Mouse (Mus musculus): Measurements from ENCODE around the gene Epop. TPM values are rescaled to one million over a fixed set of nuclear protein-coding genes. Genes with fewer than 3 reads are reported as not detected.

The Epop gene
- polyA plus RNA-seq, 1 experiment from 2014 or later: 3.3 TPM

DNA sequence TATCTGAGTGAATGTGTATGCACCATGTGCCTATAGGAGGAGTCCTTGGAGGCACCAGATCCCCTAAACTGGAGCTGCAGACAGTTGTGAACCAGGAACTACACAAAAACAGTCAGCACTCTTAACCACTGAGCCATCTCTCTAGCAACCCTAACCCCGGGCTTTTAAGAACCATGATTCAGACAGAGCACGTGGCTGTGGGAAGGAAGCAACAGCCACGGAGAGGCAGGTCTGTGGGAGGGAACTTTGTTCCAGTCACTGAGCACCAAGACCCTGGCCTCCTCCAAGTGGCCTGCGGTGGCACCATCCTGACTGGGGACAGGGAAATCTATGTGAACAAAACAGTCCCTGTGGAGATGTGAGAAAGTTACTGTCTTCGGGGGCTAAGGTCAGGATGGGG, 37.6 kb downstream of the Epop start:
- Histone ChIP-seq H3K9ac (ENCODE audit: low read length) (no peak overlapping the region), H3K4me1 (ENCODE audit: control insufficient read depth, insufficient read depth, low read length) (no peaks in the 10 kb centered on the region), H3K9me3 (replicated peaks; ENCODE audit: control insufficient read depth, low read length) (no peaks in the 10 kb centered on the region), H3K4me2 (ENCODE audit: low read length) (no peak overlapping the region), H3K27ac (ENCODE audit: low read depth, low read length) (no peak overlapping the region), H3K36me3 (ENCODE audit: control insufficient read depth, insufficient read depth, low read length) (no peaks in the 10 kb centered on the region), H3K4me3 (ENCODE audit: low read depth, low read length) (no peak overlapping the region), H3K27me3 (replicated peaks; ENCODE audit: control insufficient read depth, insufficient read depth, low read length) (no peaks in the 10 kb centered on the region)
- no peak for DNase-seq (ENCODE audit: low spot score)
- 35% methylated on average over 5 of the region's 5 CpGs for WGBS
- no peak for ATAC-seq

GRCm38 (mm10) chr11:97590227-97590960, 39.1 kb downstream of the Epop start:
- H3K4me1 ChIP-seq (ENCODE audit: control insufficient read depth, insufficient read depth, low read length): no peaks in the 10 kb centered on the region
- no peak for DNase-seq (ENCODE audit: low spot score)
- no peak overlapping the region for H3K4me3 ChIP-seq (ENCODE audit: low read depth, low read length)
- no peaks in the 10 kb centered on the region for H3K9me3 ChIP-seq (replicated peaks; ENCODE audit: control insufficient read depth, low read length)
- no peaks in the 10 kb centered on the region for H3K36me3 ChIP-seq (ENCODE audit: control insufficient read depth, insufficient read depth, low read length)
- WGBS: 33% methylated on average over 24 of the region's 24 CpGs
- H3K4me2 ChIP-seq (ENCODE audit: low read length): peak overlapping the region; percentile 10; the same call in 1 of the 2 replicates
- H3K27me3 ChIP-seq (replicated peaks; ENCODE audit: control insufficient read depth, insufficient read depth, low read length): no peaks in the 10 kb centered on the region
- ATAC-seq: no peak
- peak overlapping the region; percentile 32; the same call in 1 of the 2 replicates for H3K9ac ChIP-seq (ENCODE audit: low read length)
- H3K27ac ChIP-seq (ENCODE audit: low read depth, low read length): no peak overlapping the region

DNA sequence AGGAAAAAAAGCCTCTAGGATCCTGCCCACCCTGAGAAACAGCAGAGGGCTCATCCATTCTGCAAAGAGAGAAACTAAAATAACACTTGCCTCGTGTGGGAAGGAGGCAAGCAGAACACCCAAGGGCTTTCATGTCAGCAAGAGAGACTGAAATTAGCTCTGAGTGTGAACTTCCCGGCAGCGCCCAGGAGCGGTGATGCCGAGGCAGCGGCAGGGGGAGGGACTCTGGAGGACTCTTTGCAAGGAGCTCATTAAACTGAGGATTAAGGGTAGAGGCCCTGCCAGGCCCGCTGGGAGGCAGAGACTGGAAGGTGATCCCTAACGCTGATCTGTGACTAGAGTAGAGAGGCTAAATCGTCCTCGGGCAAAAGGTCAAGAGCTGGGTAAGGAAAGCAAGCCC, 40.3 kb downstream of the Epop start:
- H3K4me2 ChIP-seq (ENCODE audit: low read length): no peak overlapping the region
- H3K36me3 ChIP-seq (ENCODE audit: control insufficient read depth, insufficient read depth, low read length): no peaks in the 10 kb centered on the region
- H3K9me3 ChIP-seq (replicated peaks; ENCODE audit: control insufficient read depth, low read length): no peaks in the 10 kb centered on the region
- no peak for ATAC-seq
- peak; percentile 37 for DNase-seq (ENCODE audit: low spot score)
- no peak overlapping the region for H3K27ac ChIP-seq (ENCODE audit: low read depth, low read length)
- H3K4me3 ChIP-seq (ENCODE audit: low read depth, low read length): no peak overlapping the region
- H3K27me3 ChIP-seq (replicated peaks; ENCODE audit: control insufficient read depth, insufficient read depth, low read length): no peaks in the 10 kb centered on the region
- no peaks in the 10 kb centered on the region for H3K4me1 ChIP-seq (ENCODE audit: control insufficient read depth, insufficient read depth, low read length)
- WGBS: 4% methylated on average over 10 of the region's 10 CpGs
- no peak overlapping the region for H3K9ac ChIP-seq (ENCODE audit: low read length)

- Histone ChIP-seq H3K27me3 (replicated peaks; ENCODE audit: control insufficient read depth, insufficient read depth, low read length) (no peaks in the 10 kb centered on the region), H3K9me3 (replicated peaks; ENCODE audit: control insufficient read depth, low read length) (no peaks in the 10 kb centered on the region), H3K4me2 (ENCODE audit: low read length) (no peak overlapping the region), H3K36me3 (ENCODE audit: control insufficient read depth, insufficient read depth, low read length) (no peaks in the 10 kb centered on the region), H3K9ac (ENCODE audit: low read length) (no peak overlapping the region), H3K4me1 (ENCODE audit: control insufficient read depth, insufficient read depth, low read length) (no peaks in the 10 kb centered on the region), H3K4me3 (ENCODE audit: low read depth, low read length) (no peak overlapping the region), H3K27ac (ENCODE audit: low read depth, low read length) (no peak overlapping the region)
- no peak for DNase-seq (ENCODE audit: low spot score)
- WGBS: 71% methylated on average over 10 of the region's 10 CpGs
- no peak for ATAC-seq
Measured at GRCm38 (mm10) chr11:97585932-97586331, 43.6 kb downstream of the Epop start.

GRCm38 (mm10) chr11:97584476-97584875, 45.0 kb downstream of the Epop start:
- H3K27me3 ChIP-seq (replicated peaks; ENCODE audit: control insufficient read depth, insufficient read depth, low read length): no peaks in the 10 kb centered on the region
- DNase-seq (ENCODE audit: low spot score): no peak
- H3K4me3 ChIP-seq (ENCODE audit: low read depth, low read length): no peak overlapping the region
- no peaks in the 10 kb centered on the region for H3K4me1 ChIP-seq (ENCODE audit: control insufficient read depth, insufficient read depth, low read length)
- WGBS: 78% methylated on average over 7 of the region's 7 CpGs
- H3K9me3 ChIP-seq (replicated peaks; ENCODE audit: control insufficient read depth, low read length): no peaks in the 10 kb centered on the region
- H3K36me3 ChIP-seq (ENCODE audit: control insufficient read depth, insufficient read depth, low read length): no peaks in the 10 kb centered on the region
- H3K27ac ChIP-seq (ENCODE audit: low read depth, low read length): no peak overlapping the region
- no peak for ATAC-seq
- no peak overlapping the region for H3K4me2 ChIP-seq (ENCODE audit: low read length)
- no peak overlapping the region for H3K9ac ChIP-seq (ENCODE audit: low read length)

DNA sequence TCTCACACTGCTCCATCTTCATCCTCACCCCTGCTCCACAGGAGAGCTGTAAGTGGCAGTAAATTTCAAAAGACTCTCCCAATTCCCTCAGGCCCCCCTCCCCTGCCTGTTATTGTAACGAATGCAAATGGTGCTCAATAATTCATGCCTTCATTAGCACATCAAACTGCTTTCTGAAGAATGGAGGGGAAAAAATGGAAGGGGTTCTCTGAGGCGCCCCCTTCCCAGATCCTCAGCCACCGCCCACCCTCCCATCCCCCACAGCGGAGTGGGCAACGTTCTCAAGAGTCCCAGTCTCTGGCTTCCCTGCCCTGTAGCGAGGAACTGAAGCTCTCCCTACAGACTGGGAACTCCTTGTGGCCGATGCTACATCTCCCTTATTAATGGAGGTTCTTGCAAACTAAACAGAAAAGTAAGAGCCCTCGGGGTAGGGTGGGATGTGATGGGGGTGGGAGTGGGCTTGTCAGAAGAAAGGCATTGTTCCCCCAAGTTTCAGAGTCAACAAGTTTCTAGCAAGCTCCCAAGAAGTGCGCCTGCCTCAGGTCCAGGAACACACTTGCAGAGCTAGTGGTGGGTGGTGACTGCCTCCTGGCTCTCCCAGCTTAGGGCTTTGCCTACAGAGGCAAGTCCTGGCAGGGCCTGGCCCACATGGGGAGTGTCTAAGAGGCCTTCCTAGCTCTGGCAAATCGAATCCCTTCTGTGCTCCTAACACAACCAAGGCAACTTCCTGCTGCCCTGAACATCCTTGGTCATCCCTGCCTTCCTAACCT, 50.2 kb downstream of the Epop start:
- 7% methylated on average over 10 of the region's 10 CpGs for WGBS
- DNase-seq (ENCODE audit: low spot score): peak; percentile 44
- no peak overlapping the region for H3K27ac ChIP-seq (ENCODE audit: low read depth, low read length)

DNA sequence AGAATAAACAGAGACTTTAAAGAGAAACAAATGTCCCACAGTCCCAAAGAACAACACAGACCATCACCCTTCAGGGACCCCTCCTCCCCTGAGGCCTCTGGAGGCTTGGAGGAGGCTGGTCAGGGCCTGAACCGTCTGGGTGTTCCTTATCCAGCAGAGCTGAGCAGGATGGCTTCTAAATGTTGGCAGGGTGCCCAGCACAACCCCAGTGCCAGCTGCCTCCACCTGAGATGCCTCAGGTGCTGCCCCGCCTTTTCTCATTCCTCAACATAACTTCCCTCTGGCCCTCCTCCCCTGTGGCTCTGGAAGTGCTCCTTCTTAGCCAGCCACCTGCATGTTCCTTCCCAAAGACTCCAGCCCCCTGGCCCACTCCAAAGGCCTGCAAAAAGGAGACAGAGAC, 51.2 kb downstream of the Epop start:
- DNase-seq (ENCODE audit: low spot score): no peak
- no peak overlapping the region for H3K4me2 ChIP-seq (ENCODE audit: low read length)
- no peak overlapping the region for H3K27ac ChIP-seq (ENCODE audit: low read depth, low read length)
- no peak overlapping the region for H3K4me3 ChIP-seq (ENCODE audit: low read depth, low read length)
- H3K9me3 ChIP-seq (replicated peaks; ENCODE audit: control insufficient read depth, low read length): no peaks in the 10 kb centered on the region
- no peak for ATAC-seq
- H3K9ac ChIP-seq (ENCODE audit: low read length): no peak overlapping the region
- H3K36me3 ChIP-seq (ENCODE audit: control insufficient read depth, insufficient read depth, low read length): no peaks in the 10 kb centered on the region
- H3K4me1 ChIP-seq (ENCODE audit: control insufficient read depth, insufficient read depth, low read length): peaks cover 20% of the 10 kb centered on the region
- no peaks in the 10 kb centered on the region for H3K27me3 ChIP-seq (replicated peaks; ENCODE audit: control insufficient read depth, insufficient read depth, low read length)
- WGBS: 44% methylated on average over 2 of the region's 2 CpGs

More for the DNA sequence above, 50.2 kb downstream of the Epop start:
- no peaks in the 10 kb centered on the region for H3K9me3 ChIP-seq (replicated peaks; ENCODE audit: control insufficient read depth, low read length)
- ATAC-seq: no peak
- no peak overlapping the region for H3K9ac ChIP-seq (ENCODE audit: low read length)
- H3K4me1 ChIP-seq (ENCODE audit: control insufficient read depth, insufficient read depth, low read length): peaks cover 12% of the 10 kb centered on the region
- no peak overlapping the region for H3K4me2 ChIP-seq (ENCODE audit: low read length)
- no peak overlapping the region for H3K4me3 ChIP-seq (ENCODE audit: low read depth, low read length)
- no peaks in the 10 kb centered on the region for H3K36me3 ChIP-seq (ENCODE audit: control insufficient read depth, insufficient read depth, low read length)
- no peaks in the 10 kb centered on the region for H3K27me3 ChIP-seq (replicated peaks; ENCODE audit: control insufficient read depth, insufficient read depth, low read length)
